In genomic region chr2:71338145-71338796, GRCm38 (mm10) we compare ENCODE assay signal across 14 mouse cellular contexts. TPM values are rescaled to one million over a fixed set of nuclear protein-coding genes. Genes with fewer than 3 reads are reported as not detected.
DNase-seq lines count a peak whose midpoint lies in the region; ATAC-seq and TF ChIP-seq lines count a peak whose summit lies in the region.
"Had no signal": no experiment of that assay in that cellular context is flagged by ENCODE, and none has a peak within 500 bp of the region (broad histone marks: within the 10 kb centered on the region; RNA-seq: fewer than 3 reads in every experiment).

No protein-coding gene starts in this region.

- H3K9me3 ChIP-seq in heart, embryonic 12.5 days (replicated peaks), result no peaks in the 10 kb centered on the region
- no peaks in the 10 kb centered on the region for H3K9me3 ChIP-seq in liver, embryonic 15.5 days (replicated peaks)
- no peaks in the 10 kb centered on the region for H3K9me3 ChIP-seq in limb, embryonic 10.5 days (replicated peaks)
- H3K9me3 ChIP-seq: embryonic facial prominence, embryonic 10.5 days; intestine, embryonic 15.5 days; stomach, embryonic 15.5 days had no signal

- intact Hi-C loops in left cerebral cortex, adult 2 months (cut with DNase I), result no loop called here

- peak; percentile 93 for DNase-seq in heart, adult 11 months
- peak; percentile 17 for DNase-seq in thymus, postnatal 25 days
- DNase-seq in thymus, postnatal 10 days (ENCODE audit: low spot score in 2 of 2), result no peak
- DNase-seq in left cerebral cortex, adult 2 months (ENCODE audit: extremely low spot score in 1 of 2, low spot score in 2 of 2), result no peak
- DNase-seq in limb, embryonic 10.5 days (ENCODE audit: low spot score), result no peak
- DNase-seq: gastrocnemius, postnatal 10 days; heart, postnatal 14 days; lung, postnatal 14 days had no signal

- peaks cover 38% of the 10 kb centered on the region for H3K36me3 ChIP-seq in heart, embryonic 12.5 days
- 0 out of 2 replicates have a peak, but pooled peaks cover 6% of the 10 kb centered on the region for H3K36me3 ChIP-seq in liver, embryonic 15.5 days (replicated peaks)
- peaks cover 7% of the 10 kb centered on the region; the same call in 1 of the 2 replicates for H3K36me3 ChIP-seq in limb, embryonic 10.5 days
- H3K36me3 ChIP-seq: intestine, embryonic 15.5 days had no signal

- no peak for ATAC-seq in heart, embryonic 12.5 days (ENCODE audit: insufficient number of reproducible peaks, low FRiP score)
- ATAC-seq in liver, embryonic 15.5 days (ENCODE audit: insufficient read depth), result no peak
- no peak for ATAC-seq in erythroid progenitor cell, adult 5-6 weeks (replicated peaks; ENCODE audit: low FRiP score, poor library complexity, severe bottlenecking)
- ATAC-seq: intestine, embryonic 15.5 days had no signal

- H3K4me2 ChIP-seq in heart, embryonic 12.5 days, result no peak overlapping the region
- peak overlapping the region; percentile 42 for H3K4me2 ChIP-seq in liver, embryonic 15.5 days
- H3K4me2 ChIP-seq: intestine, embryonic 15.5 days; stomach, embryonic 15.5 days had no signal

- no peaks in the 10 kb centered on the region for H3K27me3 ChIP-seq in heart, embryonic 12.5 days (replicated peaks)
- H3K27me3 ChIP-seq in liver, embryonic 15.5 days, result no peaks in the 10 kb centered on the region
- H3K27me3 ChIP-seq in limb, embryonic 10.5 days (ENCODE audit: low read depth, poor library complexity, severe bottlenecking), result no peaks in the 10 kb centered on the region
- H3K27me3 ChIP-seq: intestine, embryonic 15.5 days; stomach, embryonic 15.5 days had no signal

- no peak overlapping the region for H3K9ac ChIP-seq in heart, embryonic 12.5 days
- H3K9ac ChIP-seq in liver, embryonic 15.5 days, result no peak overlapping the region
- H3K9ac ChIP-seq: intestine, embryonic 15.5 days; stomach, embryonic 15.5 days had no signal

- no peak for TF ChIP-seq CTCF in left cerebral cortex, adult 2 months (IDR thresholded peaks at IDR 0.05)

- no peak overlapping the region for H3K27ac ChIP-seq in heart, embryonic 12.5 days (ENCODE audit: poor library complexity, severe bottlenecking)
- H3K27ac ChIP-seq in liver, embryonic 15.5 days (replicated peaks), result peak overlapping the region; percentile 42
- H3K27ac ChIP-seq in left cerebral cortex, adult 2 months, result no peak overlapping the region
- H3K27ac ChIP-seq in limb, embryonic 10.5 days, result no peak overlapping the region
- H3K27ac ChIP-seq: embryonic facial prominence, embryonic 10.5 days; intestine, embryonic 15.5 days; stomach, embryonic 15.5 days had no signal

- H3K4me3 ChIP-seq in heart, embryonic 12.5 days, result no peak overlapping the region
- H3K4me3 ChIP-seq in liver, embryonic 15.5 days (replicated peaks), result no peak overlapping the region
- no peak overlapping the region for H3K4me3 ChIP-seq in left cerebral cortex, adult 2 months
- no peak overlapping the region for H3K4me3 ChIP-seq in limb, embryonic 10.5 days
- H3K4me3 ChIP-seq: embryonic facial prominence, embryonic 10.5 days; intestine, embryonic 15.5 days; stomach, embryonic 15.5 days had no signal

- H3K4me1 ChIP-seq in heart, embryonic 12.5 days (replicated peaks), result peaks cover 11% of the 10 kb centered on the region; the same call in 1 of the 2 replicates
- H3K4me1 ChIP-seq in liver, embryonic 15.5 days (replicated peaks), result peaks cover 5% of the 10 kb centered on the region
- no peaks in the 10 kb centered on the region for H3K4me1 ChIP-seq in limb, embryonic 10.5 days
- H3K4me1 ChIP-seq: embryonic facial prominence, embryonic 10.5 days; intestine, embryonic 15.5 days; stomach, embryonic 15.5 days had no signal

- 84% methylated on average over 12 of the region's 12 CpGs for WGBS in heart, embryonic 12.5 days
- WGBS in liver, embryonic 15.5 days (ENCODE audit: insufficient replicate concordance), result 14% methylated on average over 12 of the region's 12 CpGs
- 85% methylated on average over 12 of the region's 12 CpGs for WGBS in limb, embryonic 10.5 days

RNA-seq across cellular contexts. Expression of gene Slc25a12, which starts 29.3 kb away (rescaled TPM):
- 92.1 and 92.8 TPM in 2 replicates for polyA plus RNA-seq in heart, embryonic 12.5 days (2016; fragmentation: Nextera tagmentation; extraction: Ambion mirVana)
- polyA plus RNA-seq in liver, embryonic 15.5 days (2015; fragmentation: Nextera tagmentation; extraction: Ambion mirVana), result 25.5 and 25.6 TPM in 2 replicates
- 100 to 1,000 TPM; 150 to 153 TPM for total RNA-seq in left cerebral cortex, adult 2 months (2021)
- 26.1 and 29.6 TPM in 2 replicates for polyA plus RNA-seq in limb, embryonic 10.5 days (2016; fragmentation: Nextera tagmentation; extraction: Ambion mirVana)
- total RNA-seq in erythroid progenitor cell, adult 5-6 weeks (2015; ENCODE audit: low replicate concordance), result 11.2 and 18.0 TPM in 2 replicates
- 15.8 and 25.6 TPM in 2 replicates for total RNA-seq in erythroid progenitor cell, adult 5-6 weeks (2017; ENCODE audit: low replicate concordance)

RNA-seq across cellular contexts. Expression of gene Hat1, which starts 50.5 kb away (rescaled TPM):
- polyA plus RNA-seq in heart, embryonic 12.5 days (2016; fragmentation: Nextera tagmentation; extraction: Ambion mirVana), result 124 and 132 TPM in 2 replicates
- polyA plus RNA-seq in liver, embryonic 15.5 days (2015; fragmentation: Nextera tagmentation; extraction: Ambion mirVana), result 94.9 and 107 TPM in 2 replicates
- total RNA-seq in left cerebral cortex, adult 2 months (2021), result 10 to 100 TPM; 16.0 to 18.3 TPM
- 176 and 190 TPM in 2 replicates for polyA plus RNA-seq in limb, embryonic 10.5 days (2016; fragmentation: Nextera tagmentation; extraction: Ambion mirVana)
- 85.9 and 159 TPM in 2 replicates for total RNA-seq in erythroid progenitor cell, adult 5-6 weeks (2015; ENCODE audit: low replicate concordance)
- total RNA-seq in erythroid progenitor cell, adult 5-6 weeks (2017; ENCODE audit: low replicate concordance), result 84.1 and 89.0 TPM in 2 replicates

Comparison
In these comparisons a context has a peak if more than half of its experiments do, and no peak if none do; other contexts are left out.
1. DNase-seq: peak in heart, adult 11 months (single experiment) and thymus, postnatal 25 days (single experiment); none in thymus, postnatal 10 days (0 of 2), left cerebral cortex, adult 2 months (0 of 2) and limb, embryonic 10.5 days (single experiment).